ENCODE assay signal across 28 mouse cellular contexts in genomic region chr2:114095348-114095747, GRCm38 (mm10). TPM values are rescaled to one million over a fixed set of nuclear protein-coding genes. Genes with fewer than 3 reads are reported as not detected.
"Had no signal": no experiment of that assay in that cellular context is flagged by ENCODE, and none has a peak within 500 bp of the region (broad histone marks: within the 10 kb centered on the region; RNA-seq: fewer than 3 reads in every experiment).

No protein-coding gene starts in this region.

- ATAC-seq: liver, embryonic 12.5 days; midbrain, embryonic 13.5 days; midbrain, embryonic 16.5 days had no signal

- H3K4me3 ChIP-seq: limb, embryonic 10.5 days; limb, embryonic 13.5 days; liver, embryonic 12.5 days; liver, embryonic 15.5 days; lung, embryonic 15.5 days; megakaryocyte, embryonic 14.5 days; midbrain, embryonic 10.5 days; midbrain, embryonic 13.5 days; myocyte; neural tube, embryonic 13.5 days; stomach, embryonic 15.5 days had no signal

- H3K4me1 ChIP-seq: limb, embryonic 10.5 days; lung, embryonic 15.5 days; midbrain, embryonic 10.5 days; stomach, embryonic 15.5 days had no signal

- H3K9me3 ChIP-seq: limb, embryonic 10.5 days; limb, embryonic 13.5 days; liver, embryonic 12.5 days; liver, embryonic 15.5 days; lung, embryonic 15.5 days; megakaryocyte, embryonic 14.5 days; midbrain, embryonic 10.5 days; midbrain, embryonic 13.5 days; neural tube, embryonic 13.5 days; stomach, embryonic 15.5 days had no signal

- H3K27ac ChIP-seq: limb, embryonic 10.5 days; limb, embryonic 13.5 days; liver, embryonic 12.5 days; liver, embryonic 15.5 days; lung, embryonic 15.5 days; midbrain, embryonic 10.5 days; midbrain, embryonic 13.5 days; neural tube, embryonic 13.5 days; stomach, embryonic 15.5 days had no signal

- H3K27me3 ChIP-seq: limb, embryonic 13.5 days; liver, embryonic 12.5 days; liver, embryonic 15.5 days; lung, embryonic 15.5 days; midbrain, embryonic 13.5 days; neural tube, embryonic 13.5 days; stomach, embryonic 15.5 days had no signal

- H3K9ac ChIP-seq: limb, embryonic 13.5 days; liver, embryonic 12.5 days; liver, embryonic 15.5 days; lung, embryonic 15.5 days; midbrain, embryonic 13.5 days; neural tube, embryonic 13.5 days; stomach, embryonic 15.5 days had no signal

- H3K4me2 ChIP-seq: limb, embryonic 13.5 days; liver, embryonic 12.5 days; liver, embryonic 15.5 days; lung, embryonic 15.5 days; midbrain, embryonic 13.5 days; neural tube, embryonic 13.5 days; stomach, embryonic 15.5 days had no signal

- DNase-seq: kidney, adult 11 months; kidney, adult 8-10 months; kidney, postnatal 14 days; kidney, postnatal 4 days; liver; lung, adult 18-20 months; lung, postnatal 10 days; lung, postnatal 36 days; retina, postnatal 1 day; spleen, adult 18-20 months; thymus, postnatal 14 days; thymus, postnatal 4 days had no signal

RNA-seq across cellular contexts. Expression of gene Actc1, which starts 42.0 kb away (rescaled TPM):
- total RNA-seq: layer of hippocampus, adult 18-20 months; layer of hippocampus, postnatal 14 days; monocyte, adult 5-6 weeks; neutrophil, adult 5-6 weeks had no signal
